Mouse (Mus musculus): Measurements from ENCODE around the gene Rgl1. TPM values are rescaled to one million over a fixed set of nuclear protein-coding genes. Genes with fewer than 3 reads are reported as not detected.

The Rgl1 gene
- total RNA-seq, 1 experiment from 2014 or later: 14.3 TPM

DNA sequence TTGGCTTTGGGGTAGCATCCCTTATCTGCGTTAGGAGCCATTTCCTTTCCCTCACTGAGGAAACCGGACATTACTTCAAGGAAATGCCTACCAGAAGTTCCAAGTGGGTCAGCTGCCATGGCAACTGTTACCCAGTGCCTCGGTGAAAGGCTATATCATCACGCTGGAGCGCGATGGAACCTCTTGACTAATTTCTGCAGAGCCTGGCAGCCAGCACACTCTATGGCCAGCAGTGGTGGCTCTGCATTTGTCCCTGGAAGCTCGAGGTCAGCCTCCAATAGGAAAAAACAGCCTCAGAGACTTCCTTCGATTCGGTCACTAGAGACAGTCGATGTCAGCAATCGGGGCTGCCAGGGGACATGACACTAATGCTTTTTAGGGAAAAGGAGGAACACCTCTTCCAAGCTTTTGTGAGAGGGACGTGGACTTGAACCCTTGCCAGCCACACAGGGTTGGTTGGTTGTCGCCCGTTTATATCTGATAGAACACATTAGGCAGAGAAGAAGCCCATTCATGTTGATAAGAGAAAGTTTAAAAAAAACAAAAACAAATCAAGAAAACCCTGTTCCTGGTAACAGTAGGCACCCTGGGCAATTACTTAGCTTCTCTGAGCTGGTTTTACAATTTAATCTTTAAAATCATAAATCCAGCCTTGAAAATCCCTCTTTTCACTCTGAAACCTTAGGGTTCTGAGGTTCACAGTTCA lies 209.4 kb downstream of the Rgl1 start:
- no peak for ATAC-seq (replicated peaks in 1 of 2; ENCODE audit: insufficient read depth in 1 of 2, low FRiP score in 2 of 2, low TSS enrichment in 1 of 2, low read depth in 1 of 2, poor library complexity in 2 of 2, severe bottlenecking in 2 of 2)

DNA sequence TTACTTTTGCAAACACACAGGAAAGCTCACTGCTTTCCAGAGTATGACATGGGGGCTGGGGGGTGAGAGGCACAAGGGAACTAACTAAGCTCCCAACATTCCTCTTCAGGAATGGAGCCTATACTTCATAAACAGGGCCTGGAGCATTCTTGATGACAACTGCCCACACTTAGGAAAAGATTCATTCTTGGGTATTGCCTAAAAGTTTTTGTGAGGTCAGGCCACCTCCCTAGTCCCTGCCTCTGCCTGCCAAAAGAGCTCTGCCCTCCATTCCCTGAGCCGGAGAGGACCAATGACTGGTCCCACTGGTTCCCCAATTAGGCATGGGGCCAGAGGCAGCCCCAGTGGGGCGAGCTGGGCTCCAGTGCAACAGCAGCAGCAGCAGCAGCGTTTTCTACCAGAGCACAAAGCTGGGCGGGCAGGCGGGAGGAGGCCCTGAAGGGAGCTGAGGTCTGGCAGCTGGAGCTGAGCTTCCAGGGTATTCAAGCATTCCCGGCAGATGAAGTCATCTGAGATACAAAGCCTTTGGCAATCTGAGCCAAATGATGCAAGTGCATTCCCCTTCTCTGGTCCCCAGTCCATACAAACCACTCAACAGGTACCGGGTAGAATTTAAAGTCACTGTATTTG lies 210.1 kb downstream of the Rgl1 start:
- ATAC-seq (replicated peaks in 1 of 2; ENCODE audit: insufficient read depth in 1 of 2, low FRiP score in 2 of 2, low TSS enrichment in 1 of 2, low read depth in 1 of 2, poor library complexity in 2 of 2, severe bottlenecking in 2 of 2): no peak

DNA sequence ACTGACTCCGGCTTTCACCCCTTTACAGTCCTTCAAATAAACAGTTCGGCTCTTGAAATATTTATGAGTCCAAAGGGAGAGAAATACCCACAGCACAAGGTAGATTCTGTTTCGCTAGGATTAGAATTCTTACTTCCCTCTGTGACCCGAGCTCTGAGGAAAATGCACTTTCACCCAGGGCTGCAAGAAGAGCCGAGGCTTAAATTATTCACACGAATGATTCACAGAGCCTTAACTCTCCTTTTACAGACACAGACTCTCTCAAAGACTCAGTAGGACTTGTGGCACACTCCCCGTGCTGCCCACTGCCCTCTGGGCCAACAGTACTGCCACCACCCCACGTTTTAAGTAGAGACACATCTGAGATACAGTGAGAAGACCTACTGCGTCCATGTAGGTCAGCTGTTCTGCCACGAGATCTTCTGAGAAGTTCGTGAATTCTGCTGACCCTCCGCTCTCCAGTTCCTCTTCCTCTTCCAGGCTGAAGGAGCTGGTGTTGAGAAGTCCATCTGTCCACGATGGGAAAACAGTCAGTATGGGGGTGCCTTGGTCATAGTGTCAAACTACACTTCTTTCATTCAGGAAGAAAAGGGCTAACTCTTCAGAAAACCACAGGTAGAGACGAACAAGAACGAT lies 212.1 kb downstream of the Rgl1 start:
- 0 out of 4 replicates have a peak, but pooled peaks of 1 of the 2 experiments have one; percentile 37 for ATAC-seq (replicated peaks in 1 of 2; ENCODE audit: insufficient read depth in 1 of 2, low FRiP score in 2 of 2, low TSS enrichment in 1 of 2, low read depth in 1 of 2, poor library complexity in 2 of 2, severe bottlenecking in 2 of 2)

DNA sequence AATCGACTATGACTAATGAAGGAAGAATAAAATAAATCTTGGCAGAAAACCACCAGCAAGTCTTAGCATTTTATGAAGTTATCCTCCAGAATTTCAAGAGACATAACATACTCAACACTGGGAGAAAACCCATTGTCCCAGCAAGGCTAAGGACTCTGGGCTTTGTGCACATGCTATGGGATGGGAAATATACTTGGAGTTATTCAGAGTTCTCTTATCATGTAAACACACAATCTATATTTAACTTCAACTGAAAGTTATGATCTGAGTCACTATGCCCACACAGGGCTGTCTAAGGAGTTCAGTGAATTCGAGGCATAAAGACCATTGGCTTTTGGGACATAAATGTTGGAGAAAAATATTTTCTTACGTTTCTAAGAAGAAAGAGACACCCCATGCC lies 215.2 kb downstream of the Rgl1 start:
- no peak for ATAC-seq (replicated peaks in 1 of 2; ENCODE audit: insufficient read depth in 1 of 2, low FRiP score in 2 of 2, low TSS enrichment in 1 of 2, low read depth in 1 of 2, poor library complexity in 2 of 2, severe bottlenecking in 2 of 2)

DNA sequence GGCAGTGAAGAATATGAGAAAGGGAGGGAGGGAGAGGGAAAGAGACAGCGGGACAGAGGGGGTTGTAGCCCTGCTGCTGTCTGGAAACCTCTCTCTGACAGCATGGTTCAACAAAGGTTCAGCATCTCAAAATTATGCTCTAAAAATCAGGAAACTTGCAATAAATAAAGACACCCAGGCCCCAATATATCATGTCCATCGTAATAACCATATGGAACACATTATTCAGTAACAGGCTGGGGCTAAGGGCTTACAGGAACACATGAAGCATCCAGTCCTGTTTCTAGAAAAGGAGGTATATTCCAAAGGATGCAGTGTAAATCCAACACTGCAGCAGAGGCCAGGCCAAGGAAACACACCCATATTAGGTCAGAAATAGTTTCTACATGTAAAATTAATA lies 215.6 kb downstream of the Rgl1 start:
- ATAC-seq (replicated peaks in 1 of 2; ENCODE audit: insufficient read depth in 1 of 2, low FRiP score in 2 of 2, low TSS enrichment in 1 of 2, low read depth in 1 of 2, poor library complexity in 2 of 2, severe bottlenecking in 2 of 2): no peak

DNA sequence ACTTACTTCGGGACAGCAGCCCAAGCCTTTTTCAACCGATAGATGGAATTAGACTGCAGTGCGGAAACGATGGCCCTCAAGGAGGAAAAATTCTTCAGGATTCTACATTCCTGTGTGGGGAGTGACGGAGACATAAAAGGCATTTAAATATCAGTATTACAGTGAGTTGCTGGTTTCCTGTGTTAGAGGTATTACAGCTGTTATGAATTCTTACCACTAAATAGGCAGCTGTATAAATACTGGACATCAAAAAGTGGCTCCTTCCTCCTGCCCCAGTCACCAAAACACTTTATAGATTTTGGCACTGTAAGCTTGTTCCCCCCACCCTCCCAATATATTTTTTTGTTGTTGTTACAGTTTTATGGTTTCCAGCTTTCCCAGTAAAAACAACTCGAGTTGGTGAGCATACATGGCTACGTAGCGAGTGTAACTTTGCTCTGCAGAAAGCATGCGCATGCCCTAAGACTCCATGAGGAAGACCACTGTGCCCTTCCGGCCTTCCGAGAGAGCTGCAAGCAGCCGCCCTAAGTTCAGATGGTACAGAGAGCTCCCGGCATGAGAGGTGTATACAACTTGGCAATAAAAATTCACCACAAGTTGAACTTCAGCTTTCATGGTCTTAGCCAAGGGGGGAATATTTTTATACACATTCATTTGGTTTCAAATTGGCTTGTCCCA lies 217.0 kb downstream of the Rgl1 start:
- no peak for ATAC-seq (replicated peaks in 1 of 2; ENCODE audit: insufficient read depth in 1 of 2, low FRiP score in 2 of 2, low TSS enrichment in 1 of 2, low read depth in 1 of 2, poor library complexity in 2 of 2, severe bottlenecking in 2 of 2)

DNA sequence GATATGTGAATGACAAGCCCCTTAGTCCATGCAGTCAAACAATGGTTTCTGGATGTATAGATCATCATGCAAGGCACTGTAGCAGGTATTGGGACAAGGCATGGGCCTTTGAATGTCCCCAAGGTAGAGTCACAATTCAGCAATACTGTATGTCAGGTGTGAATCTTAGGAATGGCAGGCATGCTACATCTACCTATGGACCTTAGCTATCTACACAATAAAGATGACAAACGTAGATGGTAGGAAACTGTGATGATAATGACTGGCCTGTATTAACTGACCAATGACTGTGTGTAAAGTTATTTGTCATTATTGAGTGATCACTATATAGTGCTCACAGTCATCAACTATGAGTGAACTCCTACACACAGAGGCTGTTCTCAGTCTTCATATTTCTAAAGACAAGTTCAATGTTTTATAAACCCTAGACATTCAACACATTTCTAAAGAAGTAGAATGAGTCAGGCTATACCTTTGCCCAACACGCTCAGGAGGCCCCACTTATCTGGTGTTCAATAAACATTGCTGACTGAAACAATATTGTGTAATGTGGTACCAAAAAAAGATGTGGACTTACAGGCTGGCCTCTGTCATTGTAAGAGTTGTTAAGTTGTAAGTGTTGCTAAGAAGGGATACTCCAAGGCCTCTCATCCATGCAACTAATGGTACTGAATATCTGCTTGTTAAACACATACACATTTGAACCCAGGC lies 222.5 kb downstream of the Rgl1 start:
- no peak for ATAC-seq (replicated peaks in 1 of 2; ENCODE audit: insufficient read depth in 1 of 2, low FRiP score in 2 of 2, low TSS enrichment in 1 of 2, low read depth in 1 of 2, poor library complexity in 2 of 2, severe bottlenecking in 2 of 2)

DNA sequence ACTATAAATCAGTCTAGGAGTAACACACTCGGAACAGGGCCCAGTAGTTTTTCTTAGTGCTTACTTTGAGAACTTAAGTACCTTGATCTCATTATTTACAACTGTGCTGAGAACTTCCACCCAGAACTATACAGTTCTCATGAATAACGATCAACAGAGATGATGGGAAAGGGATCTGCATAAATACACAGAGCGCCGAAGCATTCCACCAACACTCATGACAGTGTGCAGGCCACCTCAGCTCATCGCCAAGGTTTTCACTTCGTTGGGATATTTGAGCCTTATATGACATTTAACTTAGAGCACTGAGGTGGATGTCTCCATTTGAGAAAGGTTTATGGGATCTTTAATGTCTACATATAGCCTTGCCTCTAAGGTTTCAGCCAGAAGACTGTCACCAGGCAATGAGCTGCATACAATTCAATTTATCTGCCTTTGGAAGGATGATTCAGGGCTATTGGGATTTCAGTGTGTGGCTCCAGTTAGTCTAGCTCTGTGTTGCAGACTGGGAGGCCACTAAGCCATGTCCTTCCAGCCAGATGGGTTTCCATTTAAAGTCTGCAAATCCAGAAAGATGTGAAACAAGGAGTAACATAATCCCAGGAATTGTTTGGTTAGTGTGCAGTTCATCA lies 223.3 kb downstream of the Rgl1 start:
- ATAC-seq (replicated peaks in 1 of 2; ENCODE audit: insufficient read depth in 1 of 2, low FRiP score in 2 of 2, low TSS enrichment in 1 of 2, low read depth in 1 of 2, poor library complexity in 2 of 2, severe bottlenecking in 2 of 2): no peak

DNA sequence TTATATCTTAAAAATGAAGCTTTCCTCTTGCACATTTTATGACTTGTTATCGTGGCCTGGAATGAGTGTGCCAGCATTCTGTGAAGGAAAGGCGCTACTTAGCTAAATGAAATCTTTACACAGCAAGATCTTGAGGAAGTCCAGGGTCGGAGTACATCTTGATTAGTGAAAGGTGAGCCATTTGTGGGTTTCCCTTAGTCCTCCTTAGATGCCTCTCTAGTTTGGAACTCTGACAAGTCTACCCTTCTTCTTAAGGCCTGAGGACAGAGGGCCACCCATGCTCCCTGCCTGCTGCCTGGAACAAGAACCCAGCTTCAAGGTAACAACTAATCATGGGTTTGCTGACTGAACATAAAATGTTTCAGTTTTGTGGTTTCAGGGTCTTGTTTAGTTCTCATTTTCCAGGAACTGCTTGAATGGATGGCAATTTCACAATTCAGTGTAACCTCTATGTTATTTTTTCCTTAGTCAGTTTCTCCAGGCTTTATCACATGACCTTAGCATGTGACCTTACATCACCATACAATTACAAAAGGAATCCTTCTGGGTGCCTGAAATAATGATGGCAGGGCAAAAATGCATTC lies 225.8 kb downstream of the Rgl1 start:
- ATAC-seq (replicated peaks in 1 of 2; ENCODE audit: insufficient read depth in 1 of 2, low FRiP score in 2 of 2, low TSS enrichment in 1 of 2, low read depth in 1 of 2, poor library complexity in 2 of 2, severe bottlenecking in 2 of 2): peak; percentile 29 to 37; a peak in 2 of 4 replicates

DNA sequence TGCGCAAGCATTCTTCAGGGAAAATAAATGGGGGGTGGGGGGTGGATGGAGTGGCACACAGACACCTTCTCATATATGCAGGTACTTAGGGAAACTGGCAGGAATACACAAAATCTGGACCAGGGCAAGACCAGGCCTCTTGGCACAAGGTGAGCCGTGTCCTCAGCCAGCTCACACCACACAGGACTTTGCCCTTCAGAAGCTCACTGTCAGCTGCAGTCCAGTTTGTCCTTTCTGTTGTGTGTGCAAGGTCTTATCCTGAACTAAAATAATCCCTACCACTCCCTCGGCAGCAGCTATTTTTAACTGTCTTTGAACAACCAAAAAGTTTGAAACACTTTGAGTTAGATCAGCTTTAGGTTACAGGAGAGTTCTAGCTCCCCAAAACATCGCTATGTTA lies 227.3 kb downstream of the Rgl1 start:
- no peak for ATAC-seq (replicated peaks in 1 of 2; ENCODE audit: insufficient read depth in 1 of 2, low FRiP score in 2 of 2, low TSS enrichment in 1 of 2, low read depth in 1 of 2, poor library complexity in 2 of 2, severe bottlenecking in 2 of 2)

DNA sequence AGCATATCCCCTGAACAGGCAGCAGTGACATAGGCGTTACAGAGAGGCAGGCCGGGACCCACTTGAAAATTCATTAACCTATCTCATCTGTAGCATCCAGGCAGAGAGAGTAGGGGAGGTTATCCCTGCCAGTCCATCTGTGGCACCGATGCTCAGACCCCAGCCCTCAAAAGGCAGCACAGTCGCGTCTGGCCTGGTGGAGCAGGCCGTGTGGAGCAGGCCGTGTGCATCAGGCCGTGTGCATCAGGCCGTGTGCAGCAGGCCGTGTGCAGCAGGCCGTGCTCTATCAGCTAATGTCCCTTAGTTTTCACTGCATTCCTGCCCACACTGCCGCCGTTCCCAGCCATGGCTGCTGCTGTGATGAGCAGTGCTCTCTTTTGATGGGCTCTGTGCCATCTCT lies 229.0 kb downstream of the Rgl1 start:
- no peak for ATAC-seq (replicated peaks in 1 of 2; ENCODE audit: insufficient read depth in 1 of 2, low FRiP score in 2 of 2, low TSS enrichment in 1 of 2, low read depth in 1 of 2, poor library complexity in 2 of 2, severe bottlenecking in 2 of 2)

DNA sequence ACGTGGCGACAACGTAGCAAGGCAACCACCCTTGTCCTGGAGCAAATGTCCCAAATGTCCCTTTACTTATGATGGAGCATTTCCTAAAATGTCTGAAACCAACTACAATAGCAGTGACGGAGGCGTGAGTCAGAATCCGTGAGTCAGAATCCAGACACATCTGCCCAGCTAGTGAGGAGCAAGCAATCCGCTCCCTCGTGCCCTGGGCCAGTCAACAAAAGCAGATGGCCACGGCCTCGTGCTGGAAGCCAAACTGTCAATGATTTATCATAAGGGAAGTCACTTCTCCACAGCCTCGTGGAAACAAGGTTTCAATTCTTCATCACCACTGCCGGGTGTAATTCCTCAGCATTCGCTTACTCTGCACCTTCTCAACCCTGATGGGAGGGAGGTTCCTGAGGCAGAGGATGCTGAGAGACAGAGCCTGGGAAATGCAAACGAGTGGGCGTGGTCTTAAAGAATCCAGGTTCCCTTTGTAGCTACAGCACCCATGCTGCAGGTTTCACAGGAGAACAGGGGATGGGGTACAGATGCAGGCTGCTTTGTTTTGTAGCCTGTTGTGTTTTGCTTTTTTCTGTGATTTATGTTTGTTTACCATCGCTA lies 229.6 kb downstream of the Rgl1 start:
- ATAC-seq (replicated peaks in 1 of 2; ENCODE audit: insufficient read depth in 1 of 2, low FRiP score in 2 of 2, low TSS enrichment in 1 of 2, low read depth in 1 of 2, poor library complexity in 2 of 2, severe bottlenecking in 2 of 2): no peak

DNA sequence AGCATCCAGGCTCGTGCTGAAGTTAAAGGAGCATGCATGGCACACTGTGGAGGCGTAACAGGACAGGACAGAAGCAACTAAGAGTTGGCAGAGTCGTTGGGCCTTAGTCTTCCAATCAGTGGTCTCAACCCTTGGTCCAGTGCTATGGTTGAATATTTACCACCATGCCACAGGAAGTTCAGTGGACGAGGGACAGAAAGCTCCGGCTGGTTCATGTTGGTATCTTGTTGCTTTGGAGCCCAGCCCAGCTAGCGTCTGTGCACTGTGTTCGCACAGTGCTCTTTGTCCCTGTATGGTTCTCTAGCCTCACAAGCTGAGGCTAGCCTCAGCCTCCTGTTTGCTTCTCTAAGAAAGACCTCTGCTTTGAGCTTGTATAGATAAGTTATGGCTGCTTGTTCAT lies 231.6 kb downstream of the Rgl1 start:
- no peak for ATAC-seq (replicated peaks in 1 of 2; ENCODE audit: insufficient read depth in 1 of 2, low FRiP score in 2 of 2, low TSS enrichment in 1 of 2, low read depth in 1 of 2, poor library complexity in 2 of 2, severe bottlenecking in 2 of 2)

DNA sequence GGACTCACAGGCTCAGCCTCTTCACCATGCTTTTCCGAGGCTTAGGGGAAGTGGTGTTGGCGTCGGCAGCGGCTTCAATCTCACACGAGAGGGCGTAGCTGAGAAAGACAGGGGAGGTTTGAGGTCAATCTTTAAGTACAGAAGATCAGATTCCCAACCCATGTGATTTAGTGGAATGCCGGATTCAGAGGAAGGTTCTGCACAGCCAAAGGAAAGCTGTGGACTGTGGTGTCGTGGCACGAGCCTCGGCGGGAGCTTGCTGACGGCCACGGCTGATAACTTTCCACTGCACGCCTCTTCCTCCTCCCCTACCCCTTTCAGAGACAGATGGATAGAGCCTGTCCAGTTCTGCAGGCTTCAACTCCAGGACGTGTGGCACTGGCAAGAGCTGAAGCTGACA lies 234.7 kb downstream of the Rgl1 start:
- ATAC-seq (replicated peaks in 1 of 2; ENCODE audit: insufficient read depth in 1 of 2, low FRiP score in 2 of 2, low TSS enrichment in 1 of 2, low read depth in 1 of 2, poor library complexity in 2 of 2, severe bottlenecking in 2 of 2): no peak

DNA sequence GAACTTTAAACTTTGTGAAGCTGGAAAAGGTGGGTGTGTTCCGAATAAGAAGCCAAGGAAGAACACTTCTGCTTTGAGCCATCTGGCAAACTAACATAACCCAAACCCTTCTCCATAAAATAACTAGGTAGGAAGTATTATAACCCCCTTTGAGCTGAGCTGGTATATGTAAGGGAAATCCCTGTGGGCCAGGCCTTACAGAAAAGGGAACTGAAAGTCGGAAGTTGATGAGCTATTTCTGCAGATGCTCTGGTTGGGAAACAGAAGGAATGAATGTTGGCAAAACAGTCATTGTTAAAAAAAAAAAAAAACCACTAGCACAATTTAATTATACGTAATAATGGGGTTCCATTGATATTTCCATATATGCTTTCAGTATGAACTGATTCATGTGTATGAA lies 237.4 kb downstream of the Rgl1 start:
- ATAC-seq (replicated peaks in 1 of 2; ENCODE audit: insufficient read depth in 1 of 2, low FRiP score in 2 of 2, low TSS enrichment in 1 of 2, low read depth in 1 of 2, poor library complexity in 2 of 2, severe bottlenecking in 2 of 2): peak; percentile 68 to 73

DNA sequence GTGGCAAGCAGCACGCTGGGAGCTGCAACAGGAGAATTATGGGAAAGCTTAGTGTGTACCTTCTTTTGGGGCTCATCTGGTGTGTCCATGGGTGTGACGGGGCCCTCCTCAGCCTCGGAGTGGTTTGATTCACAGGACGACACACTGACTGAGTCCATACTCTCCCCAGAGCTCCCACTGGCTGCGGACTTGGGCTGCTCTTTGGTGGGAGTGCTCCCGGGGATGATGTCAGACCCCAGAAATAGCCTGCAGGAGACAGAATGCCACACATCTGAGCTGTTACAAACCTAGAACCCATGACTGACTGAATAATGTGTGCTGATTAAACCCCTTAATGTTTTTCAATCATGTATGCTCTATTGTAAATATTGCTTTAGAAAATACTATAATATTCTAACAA lies 237.9 kb downstream of the Rgl1 start:
- no peak for ATAC-seq (replicated peaks in 1 of 2; ENCODE audit: insufficient read depth in 1 of 2, low FRiP score in 2 of 2, low TSS enrichment in 1 of 2, low read depth in 1 of 2, poor library complexity in 2 of 2, severe bottlenecking in 2 of 2)

DNA sequence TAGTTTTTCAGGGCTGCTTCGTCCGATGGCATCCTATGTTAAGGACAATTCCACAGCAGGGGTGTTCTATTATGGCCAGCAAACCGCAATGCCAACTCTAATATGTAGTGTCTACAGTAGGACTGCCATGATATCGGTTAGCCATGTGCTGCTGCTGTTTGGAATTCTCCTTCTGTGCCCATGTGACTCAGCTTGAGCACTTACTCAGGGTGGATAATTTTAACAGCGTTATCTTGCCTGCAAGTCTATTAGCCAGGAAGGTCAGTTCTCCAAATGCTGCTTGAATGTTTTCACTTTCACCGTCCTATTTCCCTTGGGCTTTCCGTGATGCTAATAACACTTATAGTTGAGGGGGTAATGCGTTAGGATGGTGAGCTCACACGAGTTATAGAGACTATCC lies 240.0 kb downstream of the Rgl1 start:
- no peak for ATAC-seq (replicated peaks in 1 of 2; ENCODE audit: insufficient read depth in 1 of 2, low FRiP score in 2 of 2, low TSS enrichment in 1 of 2, low read depth in 1 of 2, poor library complexity in 2 of 2, severe bottlenecking in 2 of 2)

Data from hematopoietic stem cell, adult 5-6 weeks (primary cell).